Mouse (Mus musculus) MEL (cell line): ENCODE results near the gene Cldn13. TPM values are rescaled to one million over a fixed set of nuclear protein-coding genes. Genes with fewer than 3 reads are reported as not detected.

Source experiments
- DNase-seq: peaks from one replicate; pipeline ENCODE4 v3.0.0; 2011; ENCODE audit warnings: low read depth, low spot score
- H3K27ac ChIP-seq: 2 replicates; pipeline ENCODE4 v1.5.1; 2012; ENCODE audit warnings: low read depth, mild to moderate bottlenecking, control low read depth, low read length, moderate library complexity; ENCODE audit not compliant: control insufficient read depth
- H3K27me3 ChIP-seq, 2 experiments: fragments of 150-350 bp in 1 of 2; sonication (generic) in 1 of 2; 2 replicates each; pipeline ENCODE4 v1.6.1; 2012; ENCODE audit warnings: low read length in 2 of 2, mild to moderate bottlenecking in 2 of 2, improper control_type of control experiment in 1 of 2, moderate library complexity in 1 of 2; ENCODE audit not compliant: insufficient read depth in 2 of 2, control insufficient read depth in 1 of 2
- H3K36me3 ChIP-seq, 2 experiments: 2 replicates each; pipeline ENCODE4 v1.6.1; 2012 to 2014; ENCODE audit warnings: low read length in 2 of 2, improper control_type of control experiment in 1 of 2, inconsistent platforms in 1 of 2, mild to moderate bottlenecking in 1 of 2; ENCODE audit not compliant: insufficient read depth in 2 of 2, control insufficient read depth in 1 of 2
- H3K4me1 ChIP-seq, 2 experiments: fragments of 150-350 bp in 1 of 2; sonication (generic) in 1 of 2; 2 replicates each; pipeline ENCODE4 v1.6.1; 2012; ENCODE audit warnings: low read length in 2 of 2, improper control_type of control experiment in 1 of 2, mild to moderate bottlenecking in 1 of 2; ENCODE audit not compliant: insufficient read depth in 2 of 2, control insufficient read depth in 1 of 2
- H3K4me3 ChIP-seq, 2 experiments: fragments of 150-350 bp in 1 of 2; sonication (generic) in 1 of 2; 2 replicates each; pipeline ENCODE4 v1.5.1; 2012; ENCODE audit warnings: low read depth in 2 of 2, low read length in 2 of 2, mild to moderate bottlenecking in 2 of 2, moderate library complexity in 2 of 2, control low read depth in 1 of 2, improper control_type of control experiment in 1 of 2; ENCODE audit not compliant: control insufficient read depth in 1 of 2, insufficient read depth in 1 of 2
- H3K79me2 ChIP-seq: 2 replicates; pipeline ENCODE4 v1.6.1; 2012; ENCODE audit warnings: mild to moderate bottlenecking, low read length, moderate library complexity; ENCODE audit not compliant: control insufficient read depth, poor library complexity, insufficient read depth
- H3K9ac ChIP-seq: 2 replicates; pipeline ENCODE4 v1.6.1; 2012; ENCODE audit warnings: low read depth, mild to moderate bottlenecking, control low read depth, low read length, moderate library complexity; ENCODE audit not compliant: control insufficient read depth, poor library complexity, severe bottlenecking
- H3K9me3 ChIP-seq: fragments of 150-350 bp; sonication (generic); replicated peaks from 2 replicates; pipeline ENCODE4 v1.6.1; 2012; ENCODE audit warnings: mild to moderate bottlenecking, low read length, improper control_type of control experiment, moderate library complexity; ENCODE audit not compliant: insufficient read depth
- BHLHE40 ChIP-seq: IDR thresholded peaks from 2 replicates; pipeline ENCODE4 v1.6.1; 2012; ENCODE audit warnings: low read depth, mild to moderate bottlenecking, inconsistent platforms, low read length, improper control_type of control experiment, borderline replicate concordance
- CHD1 ChIP-seq: IDR thresholded peaks from 2 replicates; pipeline ENCODE4 v1.6.1; 2012; ENCODE audit warnings: low read depth, mild to moderate bottlenecking, inconsistent platforms, low read length, improper control_type of control experiment
- CTCF ChIP-seq, 3 experiments: IDR thresholded peaks in 2 of 3; conservative IDR thresholded peaks in 1 of 3; 2 replicates each; pipeline ENCODE4 v1.5.1; 2011 to 2012; ENCODE audit warnings: low read length in 3 of 3, low read depth in 2 of 3, mild to moderate bottlenecking in 2 of 3, improper control_type of control experiment in 1 of 3, inconsistent platforms in 1 of 3, mixed read lengths in 1 of 3, moderate library complexity in 1 of 3; ENCODE audit not compliant: control insufficient read depth in 1 of 3, insufficient read depth in 1 of 3, poor library complexity in 1 of 3, severe bottlenecking in 1 of 3
- E2F4 ChIP-seq: IDR thresholded peaks from 2 replicates; pipeline ENCODE4 v1.6.1; 2011; ENCODE audit warnings: low read depth, low read length, improper control_type of control experiment, borderline replicate concordance
- ELF1 ChIP-seq: IDR thresholded peaks from 2 replicates; pipeline ENCODE4 v1.6.1; 2014; ENCODE audit warnings: low read depth, mild to moderate bottlenecking, inconsistent platforms, low read length, improper control_type of control experiment, moderate library complexity
- EP300 ChIP-seq, 2 experiments: IDR thresholded peaks; 2 replicates each; pipeline ENCODE4 v1.6.1; 2011; ENCODE audit warnings: improper control_type of control experiment in 2 of 2, low read length in 2 of 2, low read depth in 1 of 2, mild to moderate bottlenecking in 1 of 2
- ETS1 ChIP-seq: IDR thresholded peaks from 2 replicates; pipeline ENCODE4 v1.6.1; 2012; ENCODE audit warnings: low read depth, mild to moderate bottlenecking, inconsistent platforms, low read length, improper control_type of control experiment, moderate library complexity
- GABPA ChIP-seq: IDR thresholded peaks from 2 replicates; pipeline ENCODE4 v1.6.1; 2012; ENCODE audit warnings: low read depth, mild to moderate bottlenecking, inconsistent platforms, low read length, improper control_type of control experiment, moderate library complexity
- GATA1 ChIP-seq: IDR thresholded peaks from 2 replicates; pipeline ENCODE4 v1.6.1; 2011; ENCODE audit warnings: low read depth, low read length, improper control_type of control experiment
- HCFC1 ChIP-seq: IDR thresholded peaks from 2 replicates; pipeline ENCODE4 v1.6.1; 2012; ENCODE audit warnings: low read depth, mild to moderate bottlenecking, inconsistent platforms, low read length, improper control_type of control experiment, moderate library complexity
- KAT2A ChIP-seq: conservative IDR thresholded peaks from 2 replicates; pipeline ENCODE4 v1.6.1; 2012; ENCODE audit warnings: low read depth, low read length, improper control_type of control experiment, inconsistent platforms
- MEF2A ChIP-seq: IDR thresholded peaks from 2 replicates; pipeline ENCODE4 v1.6.1; 2014; ENCODE audit warnings: low read depth, mild to moderate bottlenecking, inconsistent platforms, low read length, improper control_type of control experiment; ENCODE audit not compliant: poor library complexity, insufficient replicate concordance, severe bottlenecking; ENCODE audit errors: extremely low read depth
- MXI1 ChIP-seq: IDR thresholded peaks from 2 replicates; pipeline ENCODE4 v1.6.1; 2011; ENCODE audit warnings: mild to moderate bottlenecking, low read depth, low read length, improper control_type of control experiment
- NELFE ChIP-seq: IDR thresholded peaks from 2 replicates; pipeline ENCODE4 v1.6.1; 2011; ENCODE audit warnings: low read depth, low read length, improper control_type of control experiment
- NRF1 ChIP-seq: IDR thresholded peaks from 2 replicates; pipeline ENCODE4 v1.6.1; 2014; ENCODE audit warnings: low read depth, mild to moderate bottlenecking, inconsistent platforms, low read length, improper control_type of control experiment, moderate library complexity; ENCODE audit not compliant: poor library complexity, insufficient read depth, severe bottlenecking
- POLR2AphosphoS2 ChIP-seq: IDR thresholded peaks from 2 replicates; pipeline ENCODE4 v1.6.1; 2011; ENCODE audit warnings: low read length, improper control_type of control experiment
- RAD21 ChIP-seq: IDR thresholded peaks from 2 replicates; pipeline ENCODE4 v1.6.1; 2011; ENCODE audit warnings: mild to moderate bottlenecking, low read depth, low read length, improper control_type of control experiment
- RCOR1 ChIP-seq: IDR thresholded peaks from 2 replicates; pipeline ENCODE4 v1.6.1; 2012; ENCODE audit warnings: low read depth, mild to moderate bottlenecking, inconsistent platforms, low read length, improper control_type of control experiment
- SIN3A ChIP-seq: IDR thresholded peaks from 2 replicates; pipeline ENCODE4 v1.6.1; 2012; ENCODE audit warnings: low read length, improper control_type of control experiment, inconsistent platforms
- SMC3 ChIP-seq: IDR thresholded peaks from 2 replicates; pipeline ENCODE4 v1.6.1; 2011; ENCODE audit warnings: low read depth, low read length, improper control_type of control experiment
- TAL1 ChIP-seq: IDR thresholded peaks from 2 replicates; pipeline ENCODE4 v1.6.1; 2012; ENCODE audit warnings: mild to moderate bottlenecking, inconsistent platforms, low read length, moderate library complexity, mixed read lengths
- TCF12 ChIP-seq: IDR thresholded peaks from 2 replicates; pipeline ENCODE4 v1.6.1; 2014; ENCODE audit warnings: low read depth, mild to moderate bottlenecking, inconsistent platforms, low read length, improper control_type of control experiment, moderate library complexity
- UBTF ChIP-seq: IDR thresholded peaks from 2 replicates; pipeline ENCODE4 v1.6.1; 2012; ENCODE audit warnings: low read depth, mild to moderate bottlenecking, inconsistent platforms, low read length, improper control_type of control experiment, moderate library complexity, borderline replicate concordance; ENCODE audit not compliant: insufficient read depth
- USF1 ChIP-seq: IDR thresholded peaks from 2 replicates; pipeline ENCODE4 v1.6.1; 2014; ENCODE audit warnings: low read depth, mild to moderate bottlenecking, inconsistent platforms, low read length, improper control_type of control experiment, moderate library complexity
- USF2 ChIP-seq, 2 experiments: IDR thresholded peaks; 2 replicates each; pipeline ENCODE4 v1.6.1; 2011 to 2012; ENCODE audit warnings: improper control_type of control experiment in 2 of 2, low read length in 2 of 2, borderline replicate concordance in 1 of 2, inconsistent platforms in 1 of 2, low read depth in 1 of 2, mild to moderate bottlenecking in 1 of 2; ENCODE audit not compliant: insufficient read depth in 1 of 2
- ZC3H11A ChIP-seq: IDR thresholded peaks from 2 replicates; pipeline ENCODE4 v1.6.1; 2012; ENCODE audit warnings: low read depth, mild to moderate bottlenecking, inconsistent platforms, low read length, improper control_type of control experiment
- polyA plus RNA-seq, 2 experiments: library from polyadenylated mRNA; stranded (reverse) in 1 of 2; unstranded in 1 of 2; fragments of >175 nt in 1 of 2; fragments of >200 nt in 1 of 2; gene quantifications; 2 replicates each; pipeline versions ENCODE4 v1.2.1 to v1.2.4; 2012; ENCODE audit warnings: low replicate concordance in 2 of 2, low read depth in 1 of 2; ENCODE audit not compliant: insufficient read length in 2 of 2, insufficient read depth in 1 of 2, missing spikeins in 1 of 2
- total RNA-seq: library from RNA; depleted of rRNA; stranded (reverse); fragments of 300-350 nt; gene quantifications from 2 replicates; pipeline ENCODE4 v1.2.3, GENCODE M21; 2012

Cldn13 gene
- total and polyA plus RNA-seq, 3 experiments, result 5.7 to 13.1 TPM; not detected in 1

GRCm38 (mm10) chr5:134923141-134923540, 7.8 kb upstream of the Cldn13 start:
- H3K9ac ChIP-seq, result no peak overlapping the region
- H3K4me3 ChIP-seq, result no peak overlapping the region
- no peaks in the 10 kb centered on the region for H3K9me3 ChIP-seq
- H3K27me3 ChIP-seq, result peaks cover 0 to 8% of the 10 kb centered on the region in 2 experiments; a peak in 3 of 4 replicates
- no peak for TF ChIP-seq ELF1
- no peak for TF ChIP-seq E2F4
- no peak for TF ChIP-seq NELFE
- no peak for TF ChIP-seq NRF1
- no peak for TF ChIP-seq TCF12
- TF ChIP-seq SIN3A, result no peak
- no peak for TF ChIP-seq POLR2AphosphoS2
- no peak for TF ChIP-seq MEF2A
- no peak for TF ChIP-seq GABPA
- no peak for TF ChIP-seq SMC3
- TF ChIP-seq ZC3H11A, result no peak
- TF ChIP-seq RAD21, result no peak
- no peak for TF ChIP-seq HCFC1
- no peak for TF ChIP-seq CTCF (IDR thresholded peaks at IDR 0.05 in 2 of 3, conservative IDR thresholded peaks at IDR 0.05 in 1 of 3; ENCODE audit: control insufficient read depth in 1 of 3, insufficient read depth in 1 of 3, low read depth in 2 of 3, low read length in 3 of 3, poor library complexity in 1 of 3, severe bottlenecking in 1 of 3)
- no peak for TF ChIP-seq GATA1
- no peak for TF ChIP-seq CHD1
- no peaks in the 10 kb centered on the region for H3K79me2 ChIP-seq
- H3K4me1 ChIP-seq, result peaks cover 12 to 35% of the 10 kb centered on the region in 2 experiments
- H3K27ac ChIP-seq, result no peak overlapping the region
- DNase-seq, result no peak
- H3K36me3 ChIP-seq, result peaks cover 0 to 27% of the 10 kb centered on the region in 2 experiments; a peak in 2 of 4 replicates

DNA sequence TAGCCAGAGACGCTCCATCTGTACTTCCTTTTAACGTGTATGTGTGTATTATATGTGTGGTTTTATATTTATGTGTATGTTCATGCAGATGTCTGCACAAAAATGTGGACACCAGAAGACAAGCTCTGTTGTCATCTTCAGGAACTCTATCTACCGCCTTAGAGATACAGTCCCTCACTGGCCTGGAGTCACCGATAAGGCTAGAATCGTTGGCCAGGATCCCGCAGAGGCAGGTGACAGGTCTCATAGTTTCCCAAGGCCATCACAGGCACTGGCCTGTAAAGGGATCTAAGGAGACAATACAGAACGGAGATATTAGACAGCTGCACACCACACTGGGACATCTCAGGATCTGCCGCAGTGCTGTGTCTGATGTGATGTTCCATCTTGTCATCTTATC, 5.8 kb upstream of the Cldn13 start:
- Histone ChIP-seq H3K4me3 (no peak overlapping the region), H3K36me3 (peaks cover 0 to 27% of the 10 kb centered on the region in 2 experiments; a peak in 2 of 4 replicates), H3K27me3 (peaks cover 0 to under 1% of the 10 kb centered on the region in 2 experiments; a peak in 2 of 4 replicates), H3K4me1 (peaks cover 12 to 35% of the 10 kb centered on the region in 2 experiments), H3K79me2 (no peaks in the 10 kb centered on the region), H3K9ac (no peak overlapping the region), H3K27ac (peak overlapping the region; percentile 50), H3K9me3 (no peaks in the 10 kb centered on the region)
- TF ChIP-seq KAT2A (no peak), GATA1 (peak; percentile 86), SIN3A (0 out of 2 replicates have a peak, but pooled peaks have one; percentile 24), EP300 (IDR thresholded peaks at IDR 0.05; ENCODE audit: low read depth in 1 of 2, low read length in 2 of 2) (peak; percentile 67 to 89), TAL1 (peak; percentile 80), CHD1 (no peak), USF2 (IDR thresholded peaks at IDR 0.05; ENCODE audit: borderline replicate concordance in 1 of 2, insufficient read depth in 1 of 2, low read depth in 1 of 2, low read length in 2 of 2) (no peak), NRF1 (no peak), RCOR1 (peak; percentile 9; the same call in 1 of the 2 replicates), TCF12 (peak; percentile 95), USF1 (peak; percentile 52; the same call in 1 of the 2 replicates), ZC3H11A (no peak), BHLHE40 (peak; percentile 84; the same call in 1 of the 2 replicates), MXI1 (peak; percentile 28; the same call in 1 of the 2 replicates), POLR2AphosphoS2 (no peak), ELF1 (no peak), ETS1 (peak; percentile 88), MEF2A (no peak), UBTF (no peak)
- DNase-seq, result peak; percentile 68
